In genomic region chr3:104305904-104306563, GRCm38 (mm10) we compare ENCODE assay signal across 13 mouse cellular contexts.
DNase-seq lines count a peak whose midpoint lies in the region; ATAC-seq and TF ChIP-seq lines count a peak whose summit lies in the region.
"Had no signal": no experiment of that assay in that cellular context is flagged by ENCODE, and none has a peak within 500 bp of the region (broad histone marks: within the 10 kb centered on the region; RNA-seq: fewer than 3 reads in every experiment).

No protein-coding gene starts in this region.

- peaks cover 38% of the 10 kb centered on the region for H3K4me1 ChIP-seq in forebrain, embryonic 10.5 days
- peaks cover 9% of the 10 kb centered on the region for H3K4me1 ChIP-seq in forebrain, embryonic 16.5 days (replicated peaks; ENCODE audit: control insufficient read depth, insufficient read depth, low read length)
- no peaks in the 10 kb centered on the region; the same call in 1 of the 2 replicates for H3K4me1 ChIP-seq in lung, adult 2 months (ENCODE audit: control insufficient read depth, insufficient read depth, low read length)
- H3K4me1 ChIP-seq: hindbrain, embryonic 15.5 days had no signal

- H3K27me3 ChIP-seq in forebrain, embryonic 10.5 days (ENCODE audit: poor library complexity, severe bottlenecking), result no peaks in the 10 kb centered on the region
- no peaks in the 10 kb centered on the region for H3K27me3 ChIP-seq in forebrain, embryonic 16.5 days (replicated peaks; ENCODE audit: control insufficient read depth, insufficient read depth, low read length)
- H3K27me3 ChIP-seq: hindbrain, embryonic 15.5 days; lung, embryonic 15.5 days; neural tube, embryonic 13.5 days had no signal

- 14% methylated on average over 12 of the region's 12 CpGs for WGBS in forebrain, embryonic 10.5 days
- WGBS in forebrain, embryonic 16.5 days, result 7% methylated on average over 12 of the region's 12 CpGs
- 38% methylated on average over 12 of the region's 12 CpGs for WGBS in lung, adult 2 months

- peak overlapping the region; percentile 24; the same call in 1 of the 2 replicates for H3K4me3 ChIP-seq in forebrain, embryonic 10.5 days
- no peak overlapping the region for H3K4me3 ChIP-seq in forebrain, embryonic 16.5 days (replicated peaks; ENCODE audit: low read length)
- no peak overlapping the region for H3K4me3 ChIP-seq in lung, adult 2 months (replicated peaks; ENCODE audit: extremely low read depth, low read depth, low read length)
- H3K4me3 ChIP-seq: hindbrain, embryonic 15.5 days; lung, embryonic 15.5 days; neural tube, embryonic 13.5 days had no signal

- no peaks in the 10 kb centered on the region for H3K36me3 ChIP-seq in forebrain, embryonic 10.5 days (replicated peaks)
- no peaks in the 10 kb centered on the region for H3K36me3 ChIP-seq in forebrain, embryonic 16.5 days (ENCODE audit: control insufficient read depth, insufficient read depth)
- H3K36me3 ChIP-seq: hindbrain, embryonic 15.5 days; lung, embryonic 15.5 days; neural tube, embryonic 13.5 days had no signal

- TF ChIP-seq POLR2A in lung, adult 2 months (IDR thresholded peaks at IDR 0.05; ENCODE audit: borderline replicate concordance, extremely low read depth, low read depth, low read length), result no peak

- H3K27ac ChIP-seq in forebrain, embryonic 10.5 days, result peak overlapping the region; percentile 65
- H3K27ac ChIP-seq in forebrain, embryonic 16.5 days (ENCODE audit: low read length), result no peak overlapping the region
- H3K27ac ChIP-seq: hindbrain, embryonic 15.5 days; lung, embryonic 15.5 days; neural tube, embryonic 13.5 days had no signal

- ATAC-seq in forebrain, embryonic 16.5 days, result no peak

- no peaks in the 10 kb centered on the region for H3K9me3 ChIP-seq in forebrain, embryonic 10.5 days
- H3K9me3 ChIP-seq in forebrain, embryonic 16.5 days (ENCODE audit: control insufficient read depth, low read length), result no peaks in the 10 kb centered on the region
- H3K9me3 ChIP-seq: hindbrain, embryonic 15.5 days; lung, embryonic 15.5 days; neural tube, embryonic 13.5 days had no signal

- no peak overlapping the region for H3K4me2 ChIP-seq in forebrain, embryonic 16.5 days (ENCODE audit: low read length)
- H3K4me2 ChIP-seq: hindbrain, embryonic 15.5 days; lung, embryonic 15.5 days; neural tube, embryonic 13.5 days had no signal

- H3K9ac ChIP-seq in forebrain, embryonic 16.5 days (replicated peaks; ENCODE audit: low read depth, low read length), result no peak overlapping the region
- H3K9ac ChIP-seq: hindbrain, embryonic 15.5 days; lung, embryonic 15.5 days; neural tube, embryonic 13.5 days had no signal

- DNase-seq in forebrain, embryonic 10.5 days (ENCODE audit: extremely low spot score, low spot score), result peak; percentile 22
- DNase-seq in lung, adult 2 months, result peak; percentile 20
- no peak for DNase-seq in lung, postnatal 36 days
- peak; percentile 25 for DNase-seq in embryo, embryonic 9.5 days (ENCODE audit: extremely low spot score)
- peak; percentile 15 for DNase-seq in lung, postnatal 25 days (ENCODE audit: low spot score)
- no peak for DNase-seq in left cerebral cortex, adult 11 months (ENCODE audit: low spot score)
- no peak for DNase-seq in liver
- DNase-seq: gastrocnemius, postnatal 25 days; kidney, postnatal 36 days had no signal

- no peak for TF ChIP-seq CTCF in lung, adult 2 months (IDR thresholded peaks at IDR 0.05; ENCODE audit: insufficient read depth, low read length)

Comparison
In these comparisons a context has a peak if more than half of its experiments do, and no peak if none do; other contexts are left out.
1. DNase-seq: peak in forebrain, embryonic 10.5 days (single experiment), lung, adult 2 months (single experiment), embryo, embryonic 9.5 days (single experiment) and lung, postnatal 25 days (single experiment); none in lung, postnatal 36 days (single experiment), left cerebral cortex, adult 11 months (single experiment) and liver (single experiment).